Mouse (Mus musculus) heart, postnatal 4 days (tissue): Measurements from ENCODE around the gene Supt6. TPM values are rescaled to one million over a fixed set of nuclear protein-coding genes. Genes with fewer than 3 reads are reported as not detected.

Experiments
- DNase-seq: peaks from one replicate; pipeline ENCODE4 v3.0.0; 2021
- total RNA-seq, 2 experiments: library from RNA; stranded (reverse); gene quantifications; 2 replicates each; pipeline ENCODE4 v1.2.3; 2021

Supt6 gene
- total RNA-seq, 2 experiments from 2014 or later, result 35.7 to 37.2 TPM

DNA sequence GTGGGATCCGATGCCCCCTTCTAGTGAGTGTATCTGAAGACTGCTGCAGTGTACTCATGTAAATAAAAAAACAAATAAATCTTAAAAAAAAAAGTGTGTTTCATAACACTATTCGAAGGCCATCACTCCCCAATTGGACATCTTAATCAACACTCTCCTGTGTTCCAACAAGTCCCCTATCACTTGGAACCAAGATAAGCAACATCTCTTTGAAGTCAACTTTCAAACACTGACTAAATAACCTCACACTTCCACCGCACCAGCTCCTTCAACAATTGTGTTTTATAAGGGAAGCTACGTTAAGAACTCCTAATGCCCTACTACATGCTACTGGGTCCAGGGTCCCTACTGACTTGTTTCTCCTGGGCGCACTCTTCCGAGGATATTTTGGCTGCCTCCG is 63.3 kb downstream of the Supt6 start:
- DNase-seq, result no peak

DNA sequence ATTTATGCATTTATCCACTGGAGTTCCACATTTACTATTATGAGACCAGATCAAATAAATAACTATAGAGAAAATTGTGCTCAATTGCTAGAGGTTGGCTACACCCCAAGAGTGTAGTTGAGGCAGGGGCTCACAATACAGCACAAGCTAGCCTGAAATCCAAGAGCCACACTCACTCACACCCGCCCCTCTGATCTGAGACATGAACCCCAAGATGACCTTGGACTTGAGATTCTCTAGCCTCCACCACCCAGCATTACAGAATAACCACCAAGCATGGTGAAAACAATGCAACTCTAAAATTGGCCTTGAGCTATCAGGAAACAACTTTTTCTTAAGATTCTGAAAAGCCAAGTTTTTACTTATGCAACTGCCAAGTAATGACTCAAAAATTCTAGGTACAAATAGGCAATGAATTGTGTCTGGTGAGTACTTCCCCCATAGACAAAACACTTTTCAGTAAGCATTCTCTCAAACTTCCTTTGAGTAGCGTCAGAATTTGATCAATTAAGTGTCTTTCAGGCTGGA is 63.9 kb downstream of the Supt6 start:
- no peak for DNase-seq

DNA sequence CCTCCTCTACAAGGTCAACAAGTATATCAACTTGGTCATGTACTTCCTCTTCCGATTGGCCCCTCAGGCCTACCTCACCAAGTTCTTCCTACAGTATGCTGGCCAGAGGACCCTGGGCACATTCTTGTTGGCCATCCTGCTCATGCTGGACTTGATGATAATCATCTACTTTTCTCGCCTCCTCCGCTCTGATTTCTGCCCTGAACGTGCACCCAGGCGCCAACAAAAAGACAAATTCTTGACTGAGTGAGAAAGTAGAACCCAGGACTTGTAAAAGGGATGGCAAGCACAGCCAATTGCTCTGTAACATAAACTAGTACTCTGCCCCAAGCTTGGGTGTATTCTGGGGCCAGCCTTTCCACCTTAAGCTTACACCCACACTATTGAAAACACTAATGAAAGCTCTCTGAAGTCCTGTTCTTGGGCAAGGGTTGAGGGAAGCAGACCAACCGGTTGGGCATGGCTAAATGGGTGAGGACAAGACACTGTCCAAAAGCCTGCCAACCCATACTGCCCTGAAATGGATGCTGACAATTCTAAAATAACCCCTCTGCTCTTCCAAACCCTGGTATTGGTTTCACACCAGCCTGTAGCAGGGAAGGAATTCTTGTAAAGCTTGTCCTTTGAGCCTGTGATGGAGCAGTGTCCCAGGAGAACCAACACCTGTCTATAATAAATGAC is 65.6 kb downstream of the Supt6 start:
- no peak for DNase-seq

DNA sequence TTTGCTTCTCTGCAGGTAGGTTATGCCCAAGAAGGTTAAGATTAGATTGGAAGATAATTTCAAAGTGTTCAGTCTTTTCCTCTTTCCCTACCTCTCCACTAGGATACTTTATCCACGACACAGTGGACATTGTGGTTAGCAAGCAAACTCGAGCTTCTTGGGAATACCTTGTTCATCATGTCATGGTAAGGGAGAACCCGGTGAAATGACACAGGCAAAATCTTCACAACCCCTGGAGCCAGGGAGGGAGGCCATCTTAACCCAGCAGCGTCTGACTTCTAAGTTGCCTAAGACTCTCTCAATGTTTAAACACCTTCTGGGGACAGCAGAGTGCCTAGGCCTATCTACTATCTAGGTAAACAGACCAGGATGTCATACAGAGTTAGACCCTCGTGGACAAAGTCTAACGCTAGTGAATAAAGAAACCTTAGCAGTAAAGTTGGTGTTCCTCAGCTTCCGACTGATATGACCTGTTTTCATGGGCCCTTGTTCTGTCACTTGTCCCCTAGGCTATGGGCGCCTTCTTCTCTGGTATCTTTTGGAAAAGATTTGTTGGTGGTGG is 66.3 kb downstream of the Supt6 start:
- DNase-seq, result no peak

DNA sequence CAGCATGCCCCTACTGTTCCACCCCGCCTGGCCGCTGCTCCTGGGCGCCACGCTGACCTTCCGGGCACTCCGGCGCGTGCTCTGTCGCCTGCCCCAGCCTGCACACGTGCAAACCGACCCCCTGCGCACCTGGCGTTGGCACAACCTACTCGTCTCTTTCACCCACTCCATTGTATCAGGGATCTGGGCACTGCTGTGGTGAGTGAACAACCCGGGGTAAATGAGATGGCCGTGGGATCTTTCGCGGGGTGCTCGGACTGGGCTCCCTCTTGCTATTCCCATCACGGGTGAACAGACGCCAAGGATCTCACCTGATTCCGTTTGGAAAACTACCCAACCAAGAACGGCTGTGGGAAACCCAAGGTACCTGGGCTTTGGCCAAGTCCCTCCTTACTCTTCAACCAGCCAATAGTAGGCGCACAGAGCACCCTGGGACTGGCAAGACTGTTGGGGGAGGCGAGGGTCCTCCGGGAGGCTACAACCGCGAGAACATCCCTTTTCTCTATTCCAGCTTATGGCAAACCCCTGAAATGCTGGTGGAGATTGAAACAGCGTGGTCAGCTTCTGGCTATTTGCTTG is 66.8 kb downstream of the Supt6 start:
- peak; percentile 72 for DNase-seq

- DNase-seq, result peak; percentile 99
Observed at GRCm38 (mm10) chr11:78177903-78178858, 67.6 kb downstream of the Supt6 start.

DNA sequence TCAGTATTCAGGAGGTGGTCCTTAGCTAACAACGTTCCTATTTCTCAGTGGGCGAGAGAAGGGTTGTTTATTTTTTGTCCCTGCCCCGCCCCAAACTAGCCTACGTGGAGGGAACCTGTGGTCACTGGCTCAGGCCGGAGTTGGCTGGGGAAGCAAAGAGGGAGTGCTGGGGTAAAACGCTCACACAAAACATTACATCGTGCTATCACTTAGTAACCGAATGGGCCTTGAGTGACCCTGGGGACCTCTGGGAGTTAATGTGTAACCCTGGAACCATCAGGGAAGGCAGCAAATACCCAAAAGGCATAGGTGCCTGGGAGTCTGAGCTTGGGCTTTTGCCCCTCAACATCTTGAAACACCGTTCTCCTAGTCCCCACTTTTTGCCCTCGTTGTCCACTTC is 68.3 kb downstream of the Supt6 start:
- DNase-seq, result peak; percentile 47

DNA sequence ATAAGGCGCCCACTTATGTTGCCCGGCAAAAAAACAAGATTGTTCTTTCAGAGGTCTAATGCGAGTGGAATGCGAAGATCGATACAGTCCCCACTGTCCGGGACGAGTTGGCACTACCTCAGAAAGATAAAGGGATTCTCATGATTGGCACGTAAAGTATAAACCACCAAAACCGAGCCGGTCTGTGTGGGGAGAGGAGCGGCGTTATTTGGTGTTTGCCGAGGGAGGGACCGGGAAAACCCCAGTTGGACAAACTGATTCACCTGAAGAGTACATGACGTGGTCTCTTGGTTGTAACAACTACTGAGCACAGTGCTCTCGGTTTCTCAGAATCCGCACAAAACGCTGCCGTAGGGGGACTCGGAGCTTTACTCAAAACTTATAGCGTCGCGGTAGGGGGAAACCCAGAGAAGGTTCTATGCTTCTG is 68.9 kb downstream of the Supt6 start:
- DNase-seq, result no peak

DNA sequence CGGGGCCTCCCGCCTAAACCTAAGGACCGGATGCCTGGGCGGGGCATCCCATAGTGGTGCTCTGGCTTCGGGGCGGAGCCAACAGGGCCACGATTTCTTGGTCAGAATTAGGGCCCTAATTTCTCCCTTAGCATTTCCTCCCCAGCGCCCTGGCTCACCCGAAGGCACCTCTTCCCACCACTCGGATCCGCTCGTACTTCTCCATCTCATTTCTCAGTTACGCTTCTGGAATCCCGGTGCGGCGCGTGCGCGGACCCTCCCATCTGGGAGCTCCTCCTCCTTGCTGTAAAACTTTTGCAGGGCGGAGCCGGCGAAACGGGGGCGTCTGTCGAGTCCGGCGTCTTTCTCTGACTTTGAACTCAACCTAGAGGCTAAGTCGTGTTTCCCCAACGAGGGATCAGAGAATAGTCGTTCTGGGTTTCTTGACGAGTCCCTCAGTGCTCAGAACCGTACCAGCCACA is 69.4 kb downstream of the Supt6 start, which contains the start of the genes Nek8 and Tlcd1:
TSS of gene Nek8 (minus strand) at position 274 of the 461 bp plus-strand sequence.
TSS of gene Tlcd1 (plus strand) at position 310 of the 461 bp plus-strand sequence.
- DNase-seq, result peak; percentile 92

DNA sequence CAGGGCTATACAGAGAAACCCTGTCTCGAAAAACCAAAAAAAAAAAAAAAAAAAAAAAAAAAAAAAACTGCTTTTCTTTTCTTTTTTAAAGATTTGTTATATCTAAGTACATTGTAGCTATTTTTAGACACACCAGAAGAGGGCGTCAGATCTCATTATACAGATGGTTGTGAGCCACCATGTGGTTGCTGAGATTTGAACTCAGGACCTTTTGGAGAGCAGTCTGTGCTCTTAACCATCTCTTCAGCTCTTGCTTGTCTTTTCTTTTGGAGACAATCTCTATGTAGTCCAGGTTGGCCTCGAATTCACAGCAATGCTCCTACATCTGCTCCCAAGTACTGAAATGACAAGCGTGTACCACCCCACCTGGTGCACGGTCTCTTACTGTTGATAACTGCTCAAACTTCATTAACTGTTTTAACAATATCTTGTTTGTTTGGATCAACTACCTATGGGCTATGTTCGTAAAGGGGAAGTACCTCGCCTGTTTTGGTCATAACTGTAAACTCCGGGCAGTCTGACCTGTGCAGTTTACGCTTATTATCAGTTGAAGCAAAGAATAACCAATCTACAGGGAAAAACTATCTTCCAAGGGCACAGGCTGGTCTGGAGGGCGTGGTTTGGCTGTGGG is 69.9 kb downstream of the Supt6 start:
- DNase-seq, result no peak

- DNase-seq, result no peak
Observed at GRCm38 (mm10) chr11:78174506-78174905, 71.3 kb downstream of the Supt6 start.

DNA sequence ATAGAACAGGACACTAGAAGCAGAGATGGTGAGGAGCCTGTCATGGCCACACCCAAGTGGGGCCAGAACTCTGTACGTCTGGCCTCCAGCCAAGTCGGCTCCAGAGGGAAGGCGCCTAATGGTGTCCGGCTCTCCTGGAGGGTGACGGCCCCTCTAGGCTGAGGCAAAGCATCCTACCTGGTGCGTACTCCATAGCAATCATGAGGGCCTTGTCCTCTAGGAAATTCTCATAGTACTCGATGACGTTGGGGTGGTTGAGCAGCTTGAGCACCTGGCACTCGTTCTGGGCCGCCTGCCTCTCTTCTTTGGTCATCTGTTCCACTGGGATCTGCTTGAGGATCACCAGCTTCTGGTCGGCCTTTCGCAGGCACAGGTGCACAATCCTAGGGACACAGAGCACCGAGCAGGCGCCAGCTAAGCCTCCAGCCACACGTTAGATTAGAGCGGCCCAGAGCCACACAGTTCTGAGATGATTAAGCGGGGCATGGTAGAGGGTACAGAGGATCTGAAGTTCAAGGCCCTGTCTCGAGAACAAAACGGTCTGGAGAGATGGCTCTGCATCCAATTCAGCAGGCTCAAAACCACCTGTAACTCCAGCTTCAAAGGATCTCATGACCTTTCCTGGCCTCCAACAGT is 72.9 kb downstream of the Supt6 start:
- no peak for DNase-seq

DNA sequence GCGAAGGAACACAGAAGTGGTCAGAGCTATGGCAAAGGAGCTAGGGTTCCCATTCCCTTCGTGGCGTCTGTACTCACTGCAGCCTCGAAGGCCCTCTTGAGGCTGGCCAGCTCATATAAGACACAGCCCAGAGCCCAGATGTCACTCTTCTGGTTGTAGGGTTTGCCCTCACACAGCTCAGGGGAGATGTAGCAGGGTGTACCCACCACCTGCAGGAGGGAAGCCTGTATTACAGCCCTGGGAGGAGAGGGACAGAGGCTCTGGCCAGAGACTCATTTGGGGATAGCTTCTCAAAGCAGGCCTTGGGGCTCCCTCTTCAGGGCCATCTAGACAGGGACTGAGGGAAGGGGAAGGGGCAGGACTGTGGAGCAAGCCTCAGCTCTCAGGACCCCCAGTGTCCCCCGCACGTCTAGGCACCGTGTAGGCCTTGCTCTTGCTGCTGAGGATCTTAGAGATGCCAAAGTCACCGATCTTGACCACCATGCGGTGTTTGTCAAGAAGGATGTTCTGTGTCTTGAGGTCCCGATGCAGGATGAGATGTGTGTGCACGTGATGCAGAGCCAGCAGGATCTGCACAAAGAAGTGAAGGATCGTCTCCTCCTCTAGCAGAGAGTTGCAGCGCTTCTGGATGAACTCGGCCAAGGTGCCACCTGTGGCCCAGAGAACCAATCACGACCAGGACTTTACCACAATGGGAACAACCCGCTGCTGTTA is 73.6 kb downstream of the Supt6 start:
- peak; percentile 37 for DNase-seq

GRCm38 (mm10) chr11:78171328-78171727 is 74.5 kb downstream of the Supt6 start:
- DNase-seq, result no peak

GRCm38 (mm10) chr11:78170306-78170705 is 75.5 kb downstream of the Supt6 start:
- no peak for DNase-seq

DNA sequence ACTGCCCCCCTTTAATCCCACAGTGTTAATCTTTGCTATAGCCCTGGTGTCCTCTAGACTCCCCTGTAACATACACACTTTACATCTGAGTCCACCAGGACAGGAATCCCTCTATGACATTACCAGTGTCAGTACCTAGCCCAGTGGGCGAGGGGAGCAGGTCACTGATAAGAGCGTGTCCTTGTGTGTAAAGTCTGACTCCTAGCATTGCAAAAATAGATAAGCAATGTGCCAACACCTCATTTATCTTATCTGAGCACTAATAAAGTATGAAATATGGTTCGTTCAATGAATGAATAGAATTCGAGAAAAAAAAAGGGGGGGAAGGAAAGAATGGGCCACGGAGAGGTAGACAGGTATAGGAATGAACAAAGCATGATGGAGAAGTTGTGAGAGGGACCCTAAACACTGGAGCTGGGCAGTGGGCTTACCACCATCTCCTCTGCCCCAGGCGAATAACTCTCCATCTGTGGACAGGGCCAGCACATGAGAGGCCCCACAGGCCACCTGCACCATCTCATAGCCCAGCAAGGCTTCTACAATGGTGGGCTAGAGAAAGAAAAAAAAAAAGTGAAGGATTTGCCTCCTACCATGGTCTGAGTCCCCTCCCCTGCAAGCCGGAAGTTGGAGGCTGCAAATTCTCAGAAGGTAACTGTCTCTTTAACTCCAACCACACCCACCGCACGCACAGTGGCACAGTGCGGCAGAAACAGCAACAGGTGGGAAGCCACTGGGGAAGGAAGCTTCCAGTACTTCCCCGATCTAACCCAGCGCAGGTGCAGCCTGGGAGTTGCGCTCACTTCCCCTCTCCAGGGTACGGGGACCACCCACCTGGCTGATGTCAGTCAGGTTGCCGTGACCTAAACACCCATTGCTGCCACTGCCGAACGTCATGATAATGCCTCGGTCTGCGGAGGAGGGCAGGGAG is 77.0 kb downstream of the Supt6 start:
- no peak for DNase-seq

DNA sequence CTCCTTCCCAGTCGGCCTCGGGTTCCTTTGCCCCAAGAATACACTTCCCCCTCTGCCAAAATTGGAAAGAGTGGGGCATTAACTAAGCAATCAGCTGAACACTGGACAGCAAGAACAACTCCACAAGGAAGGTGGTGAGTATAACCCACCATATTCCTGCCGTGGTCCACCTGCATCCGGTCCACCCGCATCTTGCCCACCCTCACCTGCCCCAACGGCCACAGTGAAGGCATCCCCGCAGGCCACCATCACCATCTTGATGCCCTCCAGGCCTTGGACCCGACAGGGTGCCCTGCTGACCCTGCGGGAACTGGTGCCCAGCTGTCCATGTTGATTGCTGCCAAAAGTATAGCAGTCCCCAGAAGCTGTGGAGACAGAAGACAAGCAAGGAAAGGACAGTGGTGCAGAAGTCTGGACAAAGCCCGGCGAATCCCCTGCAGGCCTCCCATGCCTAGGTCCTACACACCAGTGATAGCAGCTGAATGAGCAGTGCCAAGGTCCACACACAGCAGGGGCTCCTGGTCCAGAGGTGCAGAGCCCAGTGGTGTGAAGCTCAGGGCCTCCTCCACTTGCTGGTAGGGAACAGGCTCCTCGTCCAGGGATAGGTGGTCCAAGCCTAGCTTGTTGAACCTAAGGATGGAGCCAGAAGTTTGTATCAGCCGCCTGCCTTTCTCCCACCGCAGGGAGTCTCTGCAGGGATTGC is 78.4 kb downstream of the Supt6 start:
- no peak for DNase-seq

GRCm38 (mm10) chr11:78166640-78167039 is 79.1 kb downstream of the Supt6 start:
- no peak for DNase-seq

GRCm38 (mm10) chr11:78166161-78166560 is 79.6 kb downstream of the Supt6 start:
- no peak for DNase-seq
